Mouse (Mus musculus) cerebellum, adult (tissue): ENCODE results near the gene Pam.

Experiments used
- ATAC-seq: cut with Nextera tagmentation; 2 replicates; pipeline ENCODE4 v1.9.2; 2017; ENCODE audit warnings: mild to moderate bottlenecking, moderate library complexity, mixed read lengths; ENCODE audit not compliant: insufficient number of reproducible peaks, low FRiP score, low TSS enrichment

The Pam gene

DNA sequence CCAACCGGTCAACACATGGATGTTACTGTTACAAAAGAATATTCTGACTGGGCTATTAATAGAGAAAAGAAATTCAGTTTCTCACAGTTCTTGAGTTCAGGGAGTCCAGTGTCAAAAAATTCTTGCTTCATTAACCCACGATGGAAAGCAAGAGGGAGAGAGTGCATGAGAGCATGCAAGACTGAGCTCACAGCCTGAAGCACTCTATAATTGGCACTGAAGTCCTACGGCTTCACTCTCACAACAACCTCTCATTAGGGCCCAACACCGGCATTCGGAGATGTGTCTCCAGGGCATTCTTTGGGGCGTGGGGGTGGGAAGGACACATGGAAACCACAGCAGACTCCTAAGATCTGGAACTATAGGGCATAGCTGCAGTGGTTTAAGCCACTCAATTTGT, 12.5 kb downstream of the Pam start:
- no peak for ATAC-seq

DNA sequence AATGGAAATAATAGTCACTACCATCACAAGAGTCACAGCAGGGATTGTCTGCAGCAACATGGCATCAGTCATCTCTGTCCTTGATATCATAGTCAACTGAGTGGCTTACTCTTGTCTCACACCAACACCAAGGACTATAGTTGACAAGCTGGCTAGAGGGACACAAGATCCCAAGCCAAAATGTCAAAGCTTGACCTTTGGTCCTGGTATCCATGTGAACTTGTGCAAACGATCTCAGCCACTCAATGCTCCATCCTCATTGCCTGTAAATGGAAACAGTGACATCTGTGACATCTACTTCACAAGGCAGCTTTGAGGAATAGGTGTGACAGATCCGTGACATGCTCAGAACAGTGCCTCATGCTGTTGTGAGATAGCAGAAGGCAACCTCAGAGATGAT, 15.0 kb downstream of the Pam start:
- ATAC-seq: no peak

DNA sequence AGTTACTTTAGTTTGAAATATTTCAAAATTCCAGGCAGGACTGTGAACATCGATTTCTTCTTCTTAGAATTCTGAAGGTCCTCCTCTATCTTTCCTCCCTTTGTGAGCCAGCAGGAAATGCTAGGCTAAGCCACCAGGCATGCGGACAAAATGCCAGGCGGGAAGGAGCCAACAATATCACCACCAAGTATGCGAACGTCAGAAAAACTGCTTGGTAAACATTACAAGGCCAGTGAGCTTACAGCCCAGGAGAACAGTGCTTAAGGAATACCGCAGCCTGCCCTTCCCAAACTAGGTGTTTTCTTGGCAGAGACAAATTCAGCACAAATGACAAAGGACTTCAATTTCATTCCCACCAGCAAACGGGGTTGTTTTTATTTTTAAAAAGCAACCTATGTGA, 15.8 kb downstream of the Pam start:
- ATAC-seq: no peak

DNA sequence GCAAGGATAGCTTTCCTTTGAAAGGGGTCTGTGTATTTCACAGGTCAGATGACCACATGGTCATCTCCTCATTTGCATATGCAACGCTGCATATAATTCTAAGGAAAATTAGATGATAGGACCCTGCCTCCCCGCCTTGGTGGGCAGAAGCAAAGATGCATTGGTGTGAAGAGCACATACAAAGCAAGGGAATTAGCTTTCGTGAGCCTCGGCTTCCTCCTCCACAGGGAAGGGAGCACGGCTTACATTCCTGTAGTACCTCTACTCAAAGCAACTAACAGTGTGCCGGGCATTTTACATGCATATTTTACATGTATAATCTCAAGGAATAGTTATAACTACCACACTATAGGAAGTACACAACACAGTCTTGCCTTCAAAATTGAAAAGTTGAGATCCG, 16.7 kb downstream of the Pam start:
- no peak for ATAC-seq

DNA sequence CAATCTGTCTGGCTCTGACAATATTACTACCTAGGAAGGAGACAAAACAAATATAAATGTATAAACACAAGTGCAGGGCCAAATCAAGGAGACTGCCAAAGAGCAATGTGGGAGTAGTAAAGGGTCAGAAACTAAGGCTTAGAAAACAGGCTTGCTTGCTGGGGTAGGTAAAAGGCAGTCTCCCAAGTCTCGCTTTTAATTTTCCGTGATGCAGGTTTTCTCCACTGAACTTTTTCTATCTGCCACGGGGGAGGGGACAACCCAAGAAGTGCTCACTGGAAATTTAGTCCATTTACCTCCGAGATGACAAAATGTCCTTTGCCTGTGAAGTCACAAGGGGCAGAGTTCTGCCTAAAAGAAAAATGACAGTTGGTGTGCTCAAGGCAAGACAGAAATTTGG, 21.6 kb downstream of the Pam start:
- ATAC-seq: no peak

DNA sequence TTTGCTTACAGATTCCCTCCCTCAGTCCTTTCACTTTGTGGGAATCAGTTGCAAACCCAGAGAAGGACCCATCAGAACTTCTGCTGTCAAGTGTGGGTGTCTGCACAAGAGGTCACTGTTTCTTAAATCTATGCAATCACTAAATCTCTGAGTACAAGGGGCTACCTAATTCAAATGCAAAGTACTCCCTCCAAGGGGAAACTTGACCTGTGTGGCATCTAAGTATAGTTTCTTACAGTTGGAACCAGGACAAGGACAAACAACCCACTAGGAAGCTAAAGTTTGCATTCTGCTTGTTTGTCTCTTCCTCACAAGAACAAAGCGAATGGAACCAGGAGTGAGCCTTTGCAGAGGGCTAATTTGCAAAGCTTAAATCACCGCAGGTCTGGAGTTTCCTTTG, 22.3 kb downstream of the Pam start:
- no peak for ATAC-seq

DNA sequence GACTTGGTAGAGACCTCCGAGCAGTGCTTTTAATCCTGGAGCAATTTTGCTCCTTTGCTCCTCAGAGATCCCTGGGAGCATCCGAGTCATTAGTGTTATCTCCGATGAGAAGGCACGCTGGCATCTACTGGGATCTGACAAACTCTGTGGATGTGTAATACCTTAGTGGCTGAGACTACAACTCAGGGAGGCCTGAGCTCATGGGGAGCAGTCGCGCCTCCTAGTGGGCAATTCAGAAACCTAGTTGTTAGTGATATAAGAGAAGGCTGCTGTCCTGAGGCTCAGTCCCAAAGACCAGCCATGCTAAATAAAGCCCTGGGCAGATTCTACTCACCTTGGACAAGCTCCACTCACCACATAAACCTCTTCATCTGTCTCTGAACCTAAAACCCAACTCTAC, 23.4 kb downstream of the Pam start:
- no peak for ATAC-seq

DNA sequence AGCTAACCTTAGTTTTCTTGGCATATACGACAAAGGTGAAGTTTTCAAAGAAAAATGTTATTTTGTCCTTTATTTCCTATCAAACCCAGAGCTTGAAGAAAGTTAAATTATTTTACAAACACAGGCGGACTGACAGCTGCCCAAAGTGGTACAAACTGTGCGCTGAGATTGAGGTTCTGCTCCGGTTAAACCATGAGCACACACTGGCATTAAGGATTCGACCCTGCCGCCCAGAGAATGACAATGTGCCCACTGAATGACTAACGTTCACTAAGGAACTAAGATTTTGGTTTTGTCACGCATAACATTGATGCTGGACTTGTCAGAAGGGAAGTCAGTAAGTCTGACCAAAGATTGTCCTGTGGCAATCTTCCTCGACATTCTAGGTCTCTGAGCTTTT, 24.0 kb downstream of the Pam start:
- no peak for ATAC-seq

DNA sequence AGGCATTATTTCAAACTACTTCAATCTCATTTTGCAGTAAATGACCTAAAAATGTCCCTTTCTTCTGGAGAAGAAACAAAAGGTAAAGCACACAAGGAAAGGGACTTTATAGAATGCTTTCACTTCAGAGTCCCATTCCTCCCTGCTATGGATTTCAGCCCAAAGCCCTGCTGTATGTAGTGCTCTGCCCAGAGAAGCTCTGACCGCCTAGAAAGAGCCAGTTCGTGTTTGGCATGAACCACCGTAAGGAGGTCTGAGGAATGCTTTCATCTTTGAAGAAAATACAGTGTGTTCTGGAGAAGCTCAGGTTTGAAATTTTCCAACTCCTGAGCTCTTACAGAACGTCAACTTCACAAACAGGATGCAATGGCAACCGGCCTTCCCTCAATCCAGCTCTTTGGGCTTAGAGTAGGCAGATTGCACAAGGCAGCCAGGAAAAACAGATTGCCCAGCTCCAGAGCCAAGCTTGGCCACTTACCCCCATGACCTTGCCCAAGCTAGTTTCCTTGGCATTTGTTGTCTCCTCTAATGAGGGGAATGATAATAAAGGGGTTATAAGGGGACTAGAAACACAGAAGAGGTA, 24.6 kb downstream of the Pam start:
- no peak for ATAC-seq

DNA sequence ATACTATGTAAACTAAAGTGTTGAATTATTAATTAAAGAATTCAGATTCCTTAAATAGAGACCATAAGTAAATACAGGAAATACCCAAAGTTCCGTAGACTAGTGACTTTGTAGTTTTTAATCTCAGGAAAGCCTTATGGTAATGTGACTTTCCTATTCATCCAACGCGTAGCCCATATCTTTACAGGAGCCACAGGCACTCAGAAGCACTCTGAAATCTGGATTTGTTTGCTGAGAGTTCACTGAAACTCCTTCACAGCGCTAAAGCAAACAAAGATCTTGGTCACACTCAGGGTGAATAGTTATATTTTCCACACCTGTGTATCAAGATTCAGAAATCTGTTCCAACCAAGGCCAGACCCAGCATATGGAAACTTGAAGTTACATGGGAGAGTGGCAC, 27.3 kb downstream of the Pam start:
- no peak for ATAC-seq

DNA sequence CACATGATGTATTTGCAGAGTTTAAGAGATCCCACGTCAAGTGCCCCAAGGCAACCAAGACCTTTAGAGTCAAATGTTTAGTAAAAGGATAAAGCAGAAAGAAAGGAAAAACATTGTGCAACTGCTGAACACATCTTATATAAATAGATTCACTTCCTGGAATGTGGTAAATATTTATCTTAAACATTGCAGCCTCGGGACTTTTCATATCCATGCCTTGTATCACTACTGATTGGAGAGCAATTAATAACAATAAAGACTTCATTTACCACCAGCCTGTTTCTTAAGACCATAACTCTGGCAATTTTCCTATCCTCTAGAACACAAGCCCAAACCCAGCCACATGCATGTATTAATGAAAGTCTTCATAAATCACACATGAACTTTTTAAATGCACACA, 33.4 kb downstream of the Pam start:
- no peak for ATAC-seq

DNA sequence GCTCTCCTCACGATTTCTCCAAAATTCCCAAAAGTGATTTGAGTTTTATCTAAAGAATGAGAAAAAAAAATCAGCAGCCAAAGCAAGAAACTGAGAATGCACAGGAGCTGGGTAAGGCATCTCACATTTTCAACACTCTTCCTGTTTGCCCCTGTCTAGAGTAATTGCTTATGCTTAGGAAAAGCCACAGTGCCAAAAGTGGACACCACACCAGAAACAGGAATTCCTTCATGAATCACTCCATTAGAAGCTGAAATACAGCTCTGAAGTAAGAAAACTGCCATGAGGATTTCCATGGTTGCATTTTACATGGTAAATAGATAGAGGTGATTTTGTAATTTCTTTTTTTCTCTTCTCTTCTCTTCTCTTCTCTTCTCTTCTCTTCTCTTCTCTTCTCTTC, 36.0 kb downstream of the Pam start:
- ATAC-seq: no peak

DNA sequence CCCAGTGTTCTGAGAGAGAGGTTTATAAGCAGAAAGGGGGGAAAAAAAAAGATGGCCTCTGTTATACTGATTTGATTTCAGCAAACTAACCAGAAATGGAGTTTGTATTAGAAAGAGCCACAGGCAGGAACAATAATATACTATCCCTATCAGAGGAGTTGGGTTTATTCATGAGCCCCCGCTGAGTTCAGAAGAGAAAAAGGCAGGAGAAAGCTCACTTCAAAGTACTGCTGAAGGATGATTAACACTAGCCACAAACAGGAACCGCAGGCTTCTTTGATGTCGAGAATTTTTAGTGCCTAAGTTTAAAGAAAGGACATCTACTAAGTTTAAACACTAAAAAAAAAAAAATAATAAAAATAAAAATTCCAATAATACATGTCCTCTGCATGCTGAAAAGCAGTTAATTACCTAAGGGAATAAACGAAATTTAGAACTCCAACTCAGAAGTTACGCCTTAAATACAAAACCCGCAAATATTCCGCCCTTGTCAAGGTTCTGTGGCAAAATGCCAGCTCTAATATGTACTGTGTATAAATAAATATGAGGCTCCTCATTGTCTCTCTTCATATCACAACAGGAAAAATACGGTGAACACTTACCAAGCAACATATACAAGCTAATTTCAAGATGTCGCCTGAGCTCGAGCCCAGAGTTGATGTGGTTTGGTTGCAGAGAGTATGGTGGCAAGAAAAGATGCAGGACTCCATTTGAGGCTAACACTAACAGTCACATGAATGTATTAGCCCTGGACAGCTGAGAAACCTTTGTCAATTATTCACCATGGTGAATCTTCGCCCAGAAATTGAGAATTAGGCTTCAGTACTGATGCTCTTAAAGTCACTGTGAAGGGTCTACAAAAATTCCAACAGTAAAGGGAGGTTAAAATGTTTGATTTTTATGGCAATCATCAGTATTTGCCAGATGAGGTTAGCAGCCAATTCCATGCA, 38.2 kb downstream of the Pam start:
- no peak for ATAC-seq

DNA sequence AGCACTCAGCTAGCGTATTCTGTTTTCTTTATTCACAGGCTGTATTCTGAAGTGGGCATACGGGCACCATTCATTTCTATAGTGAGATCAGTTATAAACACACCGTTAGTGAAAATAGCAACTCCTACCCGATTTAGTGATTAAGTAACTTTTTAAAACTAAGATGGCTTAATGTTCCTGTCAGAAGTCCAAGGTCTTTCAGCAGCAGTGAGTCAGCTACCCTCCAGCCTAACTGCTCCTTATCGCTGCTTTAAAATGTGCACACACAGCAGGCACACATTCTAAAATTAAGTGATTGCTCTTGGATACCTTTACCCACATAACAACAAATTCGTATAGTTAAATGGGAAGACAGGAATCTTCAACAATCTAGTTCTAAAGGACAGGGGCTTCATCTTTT, 39.2 kb downstream of the Pam start:
- no peak for ATAC-seq

DNA sequence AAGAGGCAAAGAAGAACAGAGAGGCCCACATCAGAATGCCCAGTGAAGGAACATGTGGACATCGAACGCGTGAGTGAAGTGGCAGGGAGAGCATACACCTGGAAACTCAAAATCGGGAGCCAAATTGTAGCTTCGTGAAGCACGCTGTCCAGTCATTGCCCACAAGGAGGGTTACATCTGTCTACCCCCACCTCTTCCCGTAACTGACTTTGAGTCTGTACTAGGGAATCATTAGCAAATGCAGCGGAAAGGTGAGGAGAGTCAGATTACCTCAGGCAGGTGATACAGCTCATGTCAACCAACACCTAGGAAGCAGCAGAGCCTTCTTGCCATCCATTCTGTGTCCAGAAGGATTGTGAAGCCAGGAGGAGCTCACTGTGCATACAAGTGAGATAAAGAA, 39.9 kb downstream of the Pam start:
- ATAC-seq: no peak

DNA sequence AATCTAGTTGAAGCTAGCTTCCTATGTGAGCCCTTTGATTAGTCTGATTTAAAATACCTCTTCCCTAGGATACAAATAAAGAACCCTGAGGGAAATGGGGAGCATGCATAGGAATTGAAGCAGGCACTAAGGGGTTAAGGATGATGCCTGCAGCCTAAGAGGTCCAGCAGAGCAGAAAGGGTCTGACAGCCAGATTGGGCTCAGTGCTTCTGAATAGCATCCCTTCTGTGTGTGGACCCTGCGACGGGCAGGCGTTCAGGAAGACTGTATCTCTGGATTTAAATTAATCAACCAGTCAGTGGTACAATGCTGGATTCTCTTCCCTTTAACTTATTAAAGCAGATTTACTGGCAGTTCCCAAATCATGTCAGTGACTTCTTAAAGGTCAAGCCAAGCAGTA, 41.5 kb downstream of the Pam start:
- no peak for ATAC-seq

DNA sequence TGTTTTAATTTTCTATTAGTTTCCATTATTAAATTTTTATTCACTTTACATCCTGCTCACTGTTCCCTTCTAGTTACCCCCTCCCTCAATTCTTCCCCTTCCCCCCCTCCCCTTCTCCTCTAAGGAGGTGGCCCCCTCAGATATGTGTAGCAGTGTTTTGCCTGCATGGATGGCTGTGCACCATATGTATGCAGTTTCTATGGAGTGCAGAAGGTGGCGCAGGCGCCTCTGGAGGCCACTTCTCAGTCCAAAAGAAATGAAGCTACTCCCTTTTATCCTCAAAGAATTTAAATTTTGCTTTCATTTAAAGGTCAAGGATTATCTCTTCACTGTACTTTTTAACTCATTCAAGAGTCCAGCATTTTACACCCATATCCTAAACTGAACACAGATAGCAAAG, 42.0 kb downstream of the Pam start:
- ATAC-seq: no peak

DNA sequence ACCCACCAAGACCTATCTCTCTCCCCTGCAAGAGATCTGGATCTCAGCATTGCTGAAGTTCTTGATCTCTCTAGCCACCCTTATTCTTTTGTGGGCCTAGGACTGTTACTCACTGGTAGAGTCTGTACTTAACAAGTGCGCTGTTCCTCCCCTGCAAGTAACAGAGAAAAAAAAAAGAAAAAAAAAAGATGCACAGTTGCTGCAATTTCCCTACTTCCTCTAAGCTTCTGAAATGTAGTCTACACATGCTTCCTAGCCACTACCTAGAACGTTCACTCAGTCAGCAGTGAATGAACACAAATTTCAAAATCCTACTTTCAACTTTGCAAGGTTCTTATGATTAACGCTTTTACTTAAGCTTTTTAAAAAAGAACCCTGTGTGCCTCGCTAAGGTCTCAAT, 42.7 kb downstream of the Pam start:
- ATAC-seq: no peak

DNA sequence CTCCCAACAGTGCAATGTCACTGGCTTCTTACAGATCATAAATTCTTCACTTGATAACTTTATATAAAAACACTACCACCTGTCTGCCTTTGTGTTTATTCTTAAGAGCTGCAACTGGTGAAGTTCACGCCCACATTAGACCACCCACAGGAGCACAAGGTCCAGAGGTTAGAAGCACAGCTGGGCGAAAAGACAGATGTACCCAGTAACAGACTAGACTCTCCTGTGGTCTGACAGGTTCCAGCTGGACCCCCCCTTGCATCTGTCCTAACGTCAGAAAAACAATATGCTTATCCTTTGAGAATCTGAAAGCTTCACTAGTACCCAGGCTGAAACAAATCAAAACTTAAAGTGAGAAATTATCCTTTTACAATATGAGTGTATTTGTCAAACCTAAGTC, 44.4 kb downstream of the Pam start:
- no peak for ATAC-seq

DNA sequence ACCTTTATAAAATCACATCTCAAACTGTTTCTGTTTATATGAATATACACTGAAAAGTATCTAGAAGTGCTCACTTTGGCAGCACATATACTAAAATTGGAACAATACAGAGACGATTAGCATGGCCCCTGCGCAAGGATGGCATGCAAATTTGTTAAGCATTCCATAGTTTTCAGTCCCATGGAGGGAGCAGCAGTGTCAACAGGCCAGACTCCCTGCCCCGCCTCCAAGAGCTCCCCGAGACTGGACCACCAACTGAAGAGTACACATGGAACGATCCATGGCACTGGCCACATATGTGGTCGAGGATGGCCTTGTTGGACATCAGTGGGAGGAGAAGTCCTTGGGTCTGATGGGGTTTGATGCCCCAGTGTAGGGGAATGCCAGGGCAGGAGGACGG, 45.7 kb downstream of the Pam start:
- no peak for ATAC-seq

DNA sequence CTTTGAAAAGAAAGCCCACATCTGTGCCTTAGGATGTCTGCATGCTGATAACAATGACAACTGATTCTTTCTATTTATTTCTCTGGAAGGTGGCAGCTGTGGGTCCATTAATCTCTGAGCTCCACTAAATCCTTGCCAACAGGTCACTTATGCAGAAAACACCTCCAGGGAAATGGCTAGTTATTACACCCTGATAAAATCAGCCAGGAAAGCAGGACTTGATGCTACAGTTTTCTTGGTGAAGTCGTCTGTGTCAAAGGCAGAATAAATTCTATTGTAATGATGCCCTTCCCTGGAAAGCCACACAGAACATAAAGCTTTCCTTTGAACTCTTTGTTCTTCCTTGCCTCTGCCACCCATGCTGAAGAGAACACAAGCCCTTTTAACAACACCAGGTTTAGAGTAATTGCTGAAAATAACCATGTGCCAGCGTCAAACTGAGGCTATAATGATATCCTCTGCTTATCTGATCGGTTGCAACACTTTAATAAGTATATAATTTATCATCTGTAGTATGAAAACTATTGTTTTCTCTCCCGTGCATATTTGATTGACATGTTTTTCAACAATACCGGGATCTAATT, 47.1 kb downstream of the Pam start:
- no peak for ATAC-seq
